Mouse (Mus musculus): ENCODE measurements at regions not wholly inside any gene's neighbourhood (a gene's known extent, or its start where the extent isn't known, plus 50 kb on each side); places are given as distances from the start of the nearest gene placed in this dataset.

- no peak for TF ChIP-seq CTCF (IDR thresholded peaks at IDR 0.05; ENCODE audit: control insufficient read depth, insufficient read depth, insufficient replicate concordance, low read depth, low read length)
- no peak for TF ChIP-seq POLR2A (IDR thresholded peaks at IDR 0.05; ENCODE audit: control insufficient read depth, low read depth, low read length)
Observed at GRCm38 (mm10) chr8:107871718-107872117, 70.7 kb upstream of the Zfhx3 start.
